Mouse (Mus musculus) myocyte (in vitro differentiated cells): ENCODE measurements around the gene Vangl1. TPM values are rescaled to one million over a fixed set of nuclear protein-coding genes. Genes with fewer than 3 reads are reported as not detected.

ENCODE experiments used
- H3K27me3 ChIP-seq: one replicate; pipeline ENCODE4 v1.6.1; 2011; ENCODE audit not compliant: control insufficient read depth, insufficient read depth, insufficient read length
- H3K36me3 ChIP-seq: one replicate; pipeline ENCODE4 v1.6.1; 2011; ENCODE audit not compliant: control insufficient read depth, insufficient read depth
- H3K4me2 ChIP-seq: one replicate; pipeline ENCODE4 v1.6.1; 2011; ENCODE audit warnings: low read depth, control low read depth
- H3K4me3 ChIP-seq: one replicate; pipeline ENCODE4 v1.5.1; 2011; ENCODE audit warnings: mild to moderate bottlenecking, control low read depth, moderate library complexity
- H3K79me2 ChIP-seq: one replicate; pipeline ENCODE4 v1.6.1; 2011; ENCODE audit not compliant: control insufficient read depth, insufficient read depth
- H3ac ChIP-seq: one replicate; pipeline ENCODE4 v1.6.1; 2011; ENCODE audit not compliant: control insufficient read depth, insufficient read length
- CEBPB ChIP-seq: IDR thresholded peaks from 2 replicates; pipeline ENCODE4 v1.6.1; 2011; ENCODE audit warnings: mild to moderate bottlenecking, moderate library complexity; ENCODE audit not compliant: poor library complexity, insufficient read depth, severe bottlenecking
- E2F4 ChIP-seq: IDR thresholded peaks from one replicate; pipeline ENCODE4 v1.6.1; 2011; ENCODE audit warnings: mild to moderate bottlenecking, control low read depth, moderate library complexity; ENCODE audit not compliant: insufficient read depth
- MAX ChIP-seq: IDR thresholded peaks from one replicate; pipeline ENCODE4 v1.6.1; 2011; ENCODE audit warnings: low read depth, mild to moderate bottlenecking, control low read depth
- MYOD1 ChIP-seq, 3 experiments: IDR thresholded peaks; one replicate each; pipeline ENCODE4 v1.6.1; 2011; ENCODE audit warnings: control low read depth in 2 of 3, low read depth in 2 of 3, mild to moderate bottlenecking in 2 of 3, moderate library complexity in 1 of 3; ENCODE audit not compliant: insufficient read length in 2 of 3, control insufficient read depth in 1 of 3
- MYOG ChIP-seq, 3 experiments: IDR thresholded peaks; one replicate each; pipeline ENCODE4 v1.6.1; 2011; ENCODE audit warnings: control low read depth in 2 of 3, low read depth in 2 of 3, mild to moderate bottlenecking in 2 of 3; ENCODE audit not compliant: insufficient read length in 2 of 3, control insufficient read depth in 1 of 3, insufficient read depth in 1 of 3
- POLR2A ChIP-seq: IDR thresholded peaks from one replicate; pipeline ENCODE4 v1.6.1; 2011; ENCODE audit warnings: low read depth, mild to moderate bottlenecking, control low read depth, moderate library complexity; ENCODE audit not compliant: insufficient read length
- POLR2AphosphoS2 ChIP-seq: IDR thresholded peaks from one replicate; pipeline ENCODE4 v1.6.1; 2011; ENCODE audit warnings: low read depth, control low read depth; ENCODE audit not compliant: insufficient read length
- REST ChIP-seq: IDR thresholded peaks from one replicate; pipeline ENCODE4 v1.6.1; 2011; ENCODE audit warnings: mild to moderate bottlenecking, control low read depth, moderate library complexity; ENCODE audit not compliant: insufficient read depth, insufficient read length
- SRF ChIP-seq: IDR thresholded peaks from one replicate; pipeline ENCODE4 v1.6.1; 2011; ENCODE audit warnings: low read depth; ENCODE audit not compliant: control insufficient read depth, insufficient read length
- TCF12 ChIP-seq: IDR thresholded peaks from one replicate; pipeline ENCODE4 v1.6.1; 2011; ENCODE audit warnings: mild to moderate bottlenecking, control low read depth; ENCODE audit not compliant: poor library complexity, insufficient read depth, severe bottlenecking
- TCF3 ChIP-seq: IDR thresholded peaks from one replicate; pipeline ENCODE4 v1.6.1; 2011; ENCODE audit warnings: low read depth, control low read depth; ENCODE audit not compliant: insufficient read length
- USF1 ChIP-seq: IDR thresholded peaks from one replicate; pipeline ENCODE4 v1.6.1; 2011; ENCODE audit warnings: low read depth, mild to moderate bottlenecking, control low read depth, moderate library complexity
- polyA plus RNA-seq: library from polyadenylated mRNA; unstranded; fragments of >200 nt; fragmentation: generic; extraction: Trizol; gene quantifications from one replicate; pipeline ENCODE4 v1.2.1, GENCODE M21; 2012; ENCODE audit warnings: missing spikeins

The Vangl1 gene
- polyA plus RNA-seq, 1 experiment = 21.2 TPM

DNA sequence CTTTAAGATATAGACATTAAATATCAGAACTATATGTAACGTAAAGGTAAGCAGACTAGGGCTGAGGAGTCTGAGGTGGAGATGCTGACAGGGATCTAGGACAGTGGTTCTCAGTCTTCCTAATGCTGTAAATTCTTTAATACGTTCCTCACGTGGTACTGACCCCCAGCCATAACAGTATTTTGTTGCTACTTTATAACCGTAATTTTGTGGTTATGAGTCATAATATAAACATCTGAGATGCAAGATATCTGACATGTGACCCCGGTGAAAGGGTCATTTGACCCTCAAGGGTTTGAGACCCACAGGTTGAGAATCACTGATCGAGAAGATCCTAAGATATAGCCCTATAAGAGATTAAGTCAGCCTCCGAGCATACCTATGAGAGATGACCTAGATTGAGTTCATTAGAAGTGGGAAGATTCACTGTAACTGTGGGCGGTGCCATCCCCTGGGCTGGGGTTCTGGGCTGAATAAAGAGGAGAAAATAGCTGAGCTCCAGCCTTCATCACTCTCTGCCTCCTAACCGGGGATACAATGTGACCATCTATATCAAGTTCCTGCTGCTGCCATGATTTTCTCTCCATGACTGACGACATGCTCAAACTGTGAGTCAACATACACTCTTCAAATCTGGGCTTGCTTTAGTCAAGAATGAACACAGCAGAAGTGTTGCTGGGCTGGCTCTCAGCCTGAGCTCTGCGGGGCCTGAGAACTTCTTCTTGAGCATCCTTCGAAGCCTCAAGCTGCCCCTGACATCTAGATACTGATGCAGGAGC is 26.5 kb downstream of the Vangl1 start:
- Histone ChIP-seq H3K4me2 (no peak overlapping the region), H3K79me2 (no peaks in the 10 kb centered on the region), H3ac (no peak overlapping the region), H3K4me3 (no peak overlapping the region), H3K36me3 (peaks cover 14% of the 10 kb centered on the region), H3K27me3 (no peaks in the 10 kb centered on the region)
- peak; percentile 57 for TF ChIP-seq USF1
- no peak for TF ChIP-seq REST

DNA sequence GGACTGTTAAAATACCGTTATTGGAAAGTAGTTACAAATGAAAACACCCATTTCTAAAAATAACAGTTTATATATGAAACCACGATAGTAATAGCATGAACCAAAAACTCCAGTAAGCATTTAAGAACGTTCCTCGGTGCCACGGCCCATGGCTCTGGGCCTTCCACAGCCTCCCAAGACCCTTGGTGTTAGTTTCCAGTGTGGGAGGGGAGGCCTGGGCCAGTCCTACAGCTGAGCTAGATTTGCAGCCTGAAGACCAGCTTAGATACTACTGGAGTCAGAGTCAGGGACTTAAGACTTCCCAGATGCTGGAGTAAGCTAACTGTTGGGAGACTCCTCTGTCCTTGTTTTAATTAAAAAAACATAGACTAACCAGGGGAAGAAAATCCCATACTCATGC is 28.4 kb downstream of the Vangl1 start:
- H3K4me3 ChIP-seq = no peak overlapping the region
- TF ChIP-seq REST (no peak), POLR2AphosphoS2 (no peak), MAX (no peak), MYOD1 (IDR thresholded peaks at IDR 0.05; ENCODE audit: control insufficient read depth in 1 of 3, insufficient read length in 2 of 3, low read depth in 2 of 3) (no peak), MYOG (IDR thresholded peaks at IDR 0.05; ENCODE audit: control insufficient read depth in 1 of 3, insufficient read depth in 1 of 3, insufficient read length in 2 of 3, low read depth in 2 of 3) (no peak), CEBPB (no peak), TCF12 (no peak), POLR2A (no peak), TCF3 (no peak), USF1 (no peak), E2F4 (no peak), SRF (no peak)
- H3ac ChIP-seq = no peak overlapping the region
- peaks cover 8% of the 10 kb centered on the region for H3K36me3 ChIP-seq
- H3K4me2 ChIP-seq = peak overlapping the region; percentile 15
- no peaks in the 10 kb centered on the region for H3K27me3 ChIP-seq
- H3K79me2 ChIP-seq = no peaks in the 10 kb centered on the region

GRCm38 (mm10) chr3:102175701-102176100 is 28.8 kb downstream of the Vangl1 start:
- Histone ChIP-seq H3K4me3 (no peak overlapping the region), H3K79me2 (no peaks in the 10 kb centered on the region), H3K4me2 (peak overlapping the region; percentile 15), H3K27me3 (no peaks in the 10 kb centered on the region), H3ac (no peak overlapping the region), H3K36me3 (peaks cover 8% of the 10 kb centered on the region)
- TF ChIP-seq MYOD1 (IDR thresholded peaks at IDR 0.05; ENCODE audit: control insufficient read depth in 1 of 3, insufficient read length in 2 of 3, low read depth in 2 of 3) (peak in 2 of 3 experiments; percentile 85 to 87), MYOG (IDR thresholded peaks at IDR 0.05; ENCODE audit: control insufficient read depth in 1 of 3, insufficient read depth in 1 of 3, insufficient read length in 2 of 3, low read depth in 2 of 3) (peak in 1 of 3 experiments; percentile 43), MAX (no peak)

- peaks cover 8% of the 10 kb centered on the region for H3K36me3 ChIP-seq
- H3ac ChIP-seq = no peak overlapping the region
- H3K79me2 ChIP-seq = no peaks in the 10 kb centered on the region
- H3K4me2 ChIP-seq = peak overlapping the region; percentile 57
- TF ChIP-seq REST (no peak), MYOD1 (IDR thresholded peaks at IDR 0.05; ENCODE audit: control insufficient read depth in 1 of 3, insufficient read length in 2 of 3, low read depth in 2 of 3) (no peak), MYOG (IDR thresholded peaks at IDR 0.05; ENCODE audit: control insufficient read depth in 1 of 3, insufficient read depth in 1 of 3, insufficient read length in 2 of 3, low read depth in 2 of 3) (no peak), CEBPB (no peak), MAX (no peak), USF1 (no peak), TCF3 (no peak), TCF12 (no peak), SRF (no peak), POLR2A (no peak), POLR2AphosphoS2 (no peak), E2F4 (no peak)
- H3K4me3 ChIP-seq = no peak overlapping the region
- H3K27me3 ChIP-seq = no peaks in the 10 kb centered on the region
Observed at GRCm38 (mm10) chr3:102174118-102174865, 30.2 kb downstream of the Vangl1 start.

GRCm38 (mm10) chr3:102169197-102169905 is 35.1 kb downstream of the Vangl1 start:
- Histone ChIP-seq H3K27me3 (no peaks in the 10 kb centered on the region), H3K4me3 (no peak overlapping the region), H3ac (no peak overlapping the region), H3K36me3 (peaks cover 8% of the 10 kb centered on the region), H3K79me2 (peaks cover 4% of the 10 kb centered on the region), H3K4me2 (peak overlapping the region; percentile 25)
- no peak for TF ChIP-seq USF1
- TF ChIP-seq MYOD1 (IDR thresholded peaks at IDR 0.05; ENCODE audit: control insufficient read depth in 1 of 3, insufficient read length in 2 of 3, low read depth in 2 of 3) = peak in 1 of 3 experiments; percentile 21
